Mouse (Mus musculus) fibroblast of lung, adult 2 months (primary cell): ENCODE measurements around the gene Nectin3.
"Not testable (repeated sequence)": the region's sequence is repeated elsewhere in the genome, so short reads cannot be mapped to it uniquely, and the experiment has no call there.

ENCODE experiments used
- DNase-seq: peaks from one replicate; pipeline ENCODE4 v3.0.0-alpha.2; 2011; ENCODE audit warnings: low read depth

Gene Nectin3

GRCm38 (mm10) chr16:46416177-46416576 is 82.1 kb downstream of the Nectin3 start:
- no peak for DNase-seq

DNA sequence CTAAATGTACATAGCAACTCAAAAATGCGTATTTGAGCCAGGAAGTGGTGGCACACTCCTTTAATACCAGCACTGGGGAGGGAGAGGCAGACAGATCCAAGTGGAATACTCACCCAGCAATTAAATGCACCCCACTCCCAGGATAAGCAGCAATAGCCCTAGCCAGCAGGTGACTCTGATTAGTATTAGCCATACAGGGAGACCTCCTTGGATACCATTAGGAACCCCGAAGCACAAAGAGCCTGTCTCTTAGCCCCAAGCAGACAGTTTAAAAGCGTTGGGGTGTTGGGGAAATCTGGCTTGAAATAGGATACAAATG is 87.6 kb downstream of the Nectin3 start:
- no peak for DNase-seq

- no peak for DNase-seq
Observed at GRCm38 (mm10) chr16:46410053-46410738, 88.1 kb downstream of the Nectin3 start.

GRCm38 (mm10) chr16:46407997-46408396 is 90.3 kb downstream of the Nectin3 start:
- no peak for DNase-seq

DNA sequence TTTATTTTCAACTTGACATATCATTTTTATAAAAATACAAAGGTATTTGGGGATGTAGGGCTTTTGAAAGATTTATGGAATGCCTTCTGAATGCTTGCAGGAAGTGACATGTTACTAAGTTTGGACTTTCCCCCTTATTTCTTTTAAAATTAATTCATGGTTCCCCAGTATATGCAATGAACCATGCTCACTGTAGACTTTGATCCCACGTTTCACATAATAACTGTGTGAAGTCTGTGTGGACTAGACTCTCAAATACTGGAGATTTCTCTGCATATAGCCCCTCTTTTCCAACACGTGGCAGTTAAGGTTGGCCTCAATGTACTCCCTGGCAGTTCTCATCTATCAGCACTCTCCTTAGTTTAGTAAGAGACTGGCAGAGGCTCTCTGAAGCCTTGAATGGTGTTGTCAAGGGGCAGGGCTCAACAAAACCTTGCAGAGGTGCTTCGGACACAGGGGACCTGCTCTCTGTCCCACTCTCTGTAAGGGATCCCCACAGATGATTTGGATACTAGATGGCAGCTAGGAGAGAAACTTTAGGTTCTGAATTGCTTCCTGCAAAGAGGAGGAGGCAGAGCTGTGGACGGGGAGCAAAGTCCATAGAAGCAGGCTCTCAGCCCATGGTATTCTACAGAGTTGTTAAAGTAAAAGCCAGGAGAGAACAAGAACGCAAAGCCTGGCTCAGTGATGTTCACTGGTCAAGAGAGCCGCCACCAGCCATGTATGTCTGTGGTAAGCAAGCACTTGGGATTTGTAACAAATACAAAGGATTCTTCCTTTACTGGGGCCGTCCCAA is 91.3 kb downstream of the Nectin3 start:
- DNase-seq, result no peak

DNA sequence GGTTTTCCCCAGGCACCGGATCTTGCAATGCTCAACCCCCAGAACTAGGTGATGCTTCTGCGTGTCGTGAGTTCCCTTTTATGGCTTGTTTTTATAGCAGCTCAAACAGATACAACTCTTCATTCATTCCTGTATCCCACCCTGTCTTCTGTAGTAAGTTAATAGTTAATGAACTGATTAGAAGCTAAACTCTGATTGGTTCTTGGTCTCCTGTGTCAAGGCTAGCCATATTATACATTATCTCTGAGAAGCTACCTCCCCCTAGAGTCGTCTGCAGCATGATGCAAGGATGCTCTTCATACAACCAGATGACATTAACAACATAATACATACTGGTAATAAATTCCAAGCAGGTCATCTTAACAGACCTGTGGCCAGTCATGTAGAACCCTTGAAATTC is 100.4 kb downstream of the Nectin3 start:
- DNase-seq, result no peak

- no peak for DNase-seq
Observed at GRCm38 (mm10) chr16:46389415-46390033, 108.8 kb downstream of the Nectin3 start.

GRCm38 (mm10) chr16:46388527-46389414 is 109.6 kb downstream of the Nectin3 start:
- DNase-seq, result no peak

DNA sequence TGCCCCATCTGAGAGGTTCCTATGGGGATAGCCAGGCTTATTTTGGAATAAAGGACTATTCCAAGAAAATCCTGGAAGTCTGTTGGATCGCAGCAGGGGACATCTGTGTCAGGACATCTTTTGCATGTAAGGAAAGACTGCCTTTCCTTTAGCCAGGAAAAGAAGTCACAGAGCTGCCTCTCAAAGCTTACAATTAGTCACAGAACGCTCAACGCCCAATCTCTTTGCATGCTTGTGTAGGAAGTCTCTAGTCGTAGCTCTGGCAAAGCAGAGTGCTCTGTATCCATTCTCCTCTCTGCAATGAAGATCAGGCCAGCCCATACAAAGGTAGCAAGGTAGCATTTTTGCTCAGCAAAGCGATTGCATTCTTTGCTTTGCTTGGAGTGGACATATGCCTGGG is 114.0 kb downstream of the Nectin3 start:
- no peak for DNase-seq

DNA sequence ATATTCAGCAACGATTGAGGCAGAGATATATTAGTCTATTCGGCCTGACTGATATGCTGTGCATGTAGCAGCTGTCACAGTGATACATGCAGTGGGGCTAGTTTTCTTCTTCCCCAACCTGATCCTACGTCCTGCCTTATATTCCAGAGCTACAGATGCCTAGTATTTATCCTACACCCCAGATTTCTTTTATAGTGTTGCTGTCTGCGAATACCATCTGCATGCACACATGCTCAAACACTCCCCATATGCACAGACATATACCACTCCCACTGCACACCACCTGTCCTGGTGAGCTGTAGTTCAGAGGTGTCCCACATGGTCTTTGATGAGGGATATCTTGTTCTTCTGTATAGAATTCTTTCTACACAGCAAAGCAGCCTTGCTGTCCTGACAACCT is 115.0 kb downstream of the Nectin3 start:
- DNase-seq, result no peak

- DNase-seq, result no peak
Observed at GRCm38 (mm10) chr16:46376575-46376974, 121.8 kb downstream of the Nectin3 start.

DNA sequence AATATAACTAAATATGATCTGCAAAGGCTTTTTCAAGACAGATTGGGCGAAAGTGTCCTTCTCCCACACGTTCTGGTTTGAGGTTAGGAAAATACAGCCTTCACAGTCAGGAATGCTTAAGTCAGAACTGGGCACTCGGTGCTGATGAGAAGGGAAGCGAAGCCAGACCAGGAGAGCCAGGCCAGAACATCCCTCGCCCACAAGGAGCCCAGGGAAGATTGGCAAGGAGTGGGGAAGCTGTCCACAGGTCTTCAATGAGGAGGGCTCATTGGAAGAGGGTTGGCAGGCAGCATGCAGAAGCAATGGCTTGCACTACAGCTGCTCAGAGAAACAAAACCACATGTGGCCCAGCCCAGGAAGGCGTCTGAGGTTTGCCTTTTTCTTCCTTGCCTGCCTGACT is 136.3 kb downstream of the Nectin3 start:
- DNase-seq, result peak; percentile 73

DNA sequence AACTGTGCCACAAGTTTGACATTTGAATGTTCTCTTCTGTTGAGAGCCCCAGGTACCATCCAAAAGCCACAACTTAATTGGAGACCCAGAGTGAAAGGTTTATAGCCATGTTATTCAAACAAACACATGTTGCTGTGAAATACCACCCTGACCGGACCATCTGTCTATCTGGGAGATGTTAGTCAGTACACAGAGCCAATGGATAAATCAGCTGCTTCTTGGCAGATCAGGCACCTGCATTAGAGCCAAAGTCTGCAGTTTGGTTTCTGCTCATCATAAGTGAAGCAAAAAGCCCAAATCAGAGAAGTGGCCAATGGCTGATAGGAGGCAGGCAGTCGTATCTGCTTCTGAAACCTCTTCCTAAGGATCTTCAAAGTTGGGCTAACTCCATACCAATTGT is 140.7 kb downstream of the Nectin3 start:
- not testable (repeated sequence) for DNase-seq

GRCm38 (mm10) chr16:46356663-46357062 is 141.7 kb downstream of the Nectin3 start:
- no peak for DNase-seq
